Mouse (Mus musculus): Measurements from ENCODE around the gene Serf2.

The Serf2 gene

GRCm38 (mm10) chr2:121507173-121507950, 58.4 kb downstream of the Serf2 start:
- no peak for DNase-seq (ENCODE audit: low spot score)
